Mouse (Mus musculus) testis, adult 2 months (tissue): ENCODE results near the gene Dach1.

Source experiments
- CTCF ChIP-seq: fragments of 200-500 bp; IDR thresholded peaks from 2 replicates; pipeline ENCODE4 v1.5.1; 2012; ENCODE audit warnings: low read depth, mild to moderate bottlenecking, inconsistent platforms, low read length, moderate library complexity; ENCODE audit not compliant: control insufficient read depth, insufficient read depth, insufficient replicate concordance
- POLR2A ChIP-seq: fragments of 200-500 bp; IDR thresholded peaks from 2 replicates; pipeline ENCODE4 v1.6.1; 2012; ENCODE audit warnings: low read depth, mild to moderate bottlenecking, inconsistent platforms, low read length, moderate library complexity; ENCODE audit not compliant: control insufficient read depth

DNA sequence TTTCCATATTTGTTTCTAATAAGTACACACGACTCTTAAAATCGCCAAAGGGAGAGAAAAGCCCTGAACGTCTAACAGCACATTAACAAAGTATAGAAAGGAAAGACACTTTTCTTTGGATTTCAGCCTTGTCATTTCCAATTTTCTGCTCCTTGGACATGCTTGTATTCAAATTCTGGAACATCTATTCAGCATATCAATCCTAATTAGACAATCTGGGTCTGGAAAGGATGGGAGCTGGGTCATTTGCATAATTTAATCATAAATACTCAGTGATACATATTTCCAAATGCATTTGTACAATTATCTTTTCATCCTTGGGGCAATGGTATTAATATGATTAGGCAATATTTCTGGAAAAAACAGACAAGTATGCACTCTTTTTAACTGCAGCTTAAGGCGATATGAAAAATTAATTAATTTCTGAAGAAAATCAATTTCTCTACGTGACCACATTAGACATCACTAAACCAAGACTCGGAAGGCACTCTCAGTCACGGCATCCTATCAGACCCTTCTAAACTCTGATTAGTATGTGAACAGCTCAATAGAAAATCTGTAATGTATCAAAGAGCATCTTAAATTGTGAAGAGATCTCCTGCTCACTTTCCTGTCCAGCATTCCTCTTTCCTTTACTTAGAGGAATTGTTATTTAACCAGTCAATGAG lies 13.7 kb downstream of the Dach1 start:
- no peak for TF ChIP-seq POLR2A
- no peak for TF ChIP-seq CTCF
